Mouse (Mus musculus) layer of hippocampus, adult 8-10 months (tissue): ENCODE data around the gene Zmynd15. TPM values are rescaled to one million over a fixed set of nuclear protein-coding genes. Genes with fewer than 3 reads are reported as not detected.
"Not testable (repeated sequence)": the region's sequence is repeated elsewhere in the genome, so short reads cannot be mapped to it uniquely, and the experiment has no call there.

ENCODE experiments used
- DNase-seq, 2 experiments: peaks; one replicate each; pipeline ENCODE4 v3.0.0; 2022; ENCODE audit warnings: low spot score in 2 of 2
- total RNA-seq, 4 experiments: library from RNA; stranded (reverse); gene quantifications; 2 replicates each; pipeline ENCODE4 v1.2.4; 2022

Gene Zmynd15
- total RNA-seq, 4 experiments from 2014 or later = 0.45 to 2.0 (median 1.1) TPM

GRCm38 (mm10) chr11:70446756-70447155 is 12.5 kb upstream of the Zmynd15 start:
- DNase-seq = no peak

DNA sequence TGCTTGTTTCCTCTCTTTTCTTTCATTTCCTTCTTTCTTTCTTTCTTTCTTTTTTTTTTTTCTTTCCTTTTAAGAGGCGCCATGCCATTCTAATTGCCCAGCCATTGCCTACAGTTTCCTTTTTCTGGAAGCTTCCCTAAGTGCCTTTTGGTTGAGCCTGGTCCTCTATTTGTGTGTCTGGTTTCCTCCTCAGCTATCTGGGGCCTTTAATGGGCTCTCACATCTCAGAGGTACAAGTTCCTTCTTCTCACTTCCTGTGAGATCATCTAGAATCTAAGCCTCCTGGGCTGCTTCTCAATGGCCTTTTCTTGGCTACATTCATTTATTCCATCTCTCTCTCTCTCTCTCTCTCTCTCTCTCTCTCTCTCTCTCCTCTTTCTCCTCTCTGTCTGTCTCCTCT is 11.9 kb upstream of the Zmynd15 start:
- no peak for DNase-seq

DNA sequence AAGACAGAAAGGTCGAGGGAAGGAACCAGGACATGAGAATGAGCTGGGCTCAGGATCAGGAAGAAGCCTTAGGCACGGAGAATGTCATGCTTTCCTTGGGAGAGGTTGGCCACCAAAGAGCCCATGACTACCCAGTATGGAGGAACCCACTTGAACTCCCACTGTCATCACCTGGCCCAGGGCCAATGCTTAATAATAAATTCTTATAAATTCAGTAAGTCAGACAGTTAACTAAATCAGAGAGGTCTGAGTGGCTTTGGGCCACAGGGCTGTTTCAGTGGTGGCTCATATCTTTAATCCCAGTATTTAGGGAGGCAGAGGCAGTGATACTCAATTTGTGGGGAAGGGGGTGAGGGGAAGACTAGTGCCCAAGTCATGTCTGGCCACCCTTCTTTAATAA is 8.3 kb upstream of the Zmynd15 start:
- DNase-seq = no peak

- peak; percentile 91 to 95 for DNase-seq
Observed at GRCm38 (mm10) chr11:70451797-70452498, 7.3 kb upstream of the Zmynd15 start, which contains the start of gene Med11. Gene Med11 (plus strand): TSS chr11:70451919.

GRCm38 (mm10) chr11:70453261-70454044 is 5.8 kb upstream of the Zmynd15 start:
- DNase-seq = no peak

GRCm38 (mm10) chr11:70459601-70460101 is 418 bp downstream of the Zmynd15 start, which contains the start of gene Cxcl16:
Gene Cxcl16 (minus strand): TSS chr11:70459984.
- DNase-seq = no peak

GRCm38 (mm10) chr11:70463970-70464369 is 4.7 kb downstream of the Zmynd15 start:
- DNase-seq = no peak

DNA sequence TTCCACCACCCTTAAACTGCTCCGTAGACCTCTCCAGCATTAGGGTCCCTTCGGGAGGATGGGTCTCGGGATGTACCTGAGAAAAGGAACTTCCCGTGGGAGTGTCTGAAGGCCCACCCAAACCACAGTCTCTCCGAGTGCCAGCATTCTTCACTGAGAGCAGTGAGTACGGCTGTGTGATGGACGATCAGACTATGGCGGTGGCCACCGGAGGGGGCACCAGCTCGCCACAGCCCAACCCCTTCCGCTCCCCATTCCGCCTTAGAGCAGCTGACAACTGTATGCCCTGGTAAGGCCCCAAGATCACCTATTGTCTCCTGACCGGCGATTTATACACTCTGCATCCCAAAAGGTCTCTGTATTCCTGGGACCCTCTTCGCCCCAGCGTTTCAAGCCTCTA is 6.0 kb downstream of the Zmynd15 start:
- no peak for DNase-seq

DNA sequence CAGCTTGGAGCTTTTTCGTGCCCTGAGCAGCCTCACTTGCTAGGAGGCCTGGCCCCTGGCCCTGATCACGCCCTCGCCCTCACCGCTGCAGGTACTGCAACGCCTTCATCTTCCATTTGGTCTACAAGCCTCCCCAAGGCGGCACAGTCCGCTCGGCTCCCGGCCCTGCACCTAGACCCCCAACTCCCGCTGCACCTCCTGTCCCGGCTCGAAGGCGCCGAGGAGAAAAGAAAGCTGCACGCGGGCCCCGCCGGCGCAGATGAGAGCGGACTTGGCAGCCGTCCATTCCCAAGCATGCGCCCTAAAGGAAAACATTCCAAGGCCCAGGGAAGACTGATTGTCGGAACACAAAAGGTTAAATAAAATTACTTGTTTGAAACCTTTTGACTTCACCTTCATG is 6.6 kb downstream of the Zmynd15 start:
- DNase-seq = no peak

- DNase-seq = no peak
Observed at GRCm38 (mm10) chr11:70467902-70468619, 8.8 kb downstream of the Zmynd15 start.

GRCm38 (mm10) chr11:70469764-70470163 is 10.5 kb downstream of the Zmynd15 start:
- DNase-seq = no peak

- DNase-seq = no peak
Observed at GRCm38 (mm10) chr11:70472716-70473115, 13.5 kb downstream of the Zmynd15 start.

DNA sequence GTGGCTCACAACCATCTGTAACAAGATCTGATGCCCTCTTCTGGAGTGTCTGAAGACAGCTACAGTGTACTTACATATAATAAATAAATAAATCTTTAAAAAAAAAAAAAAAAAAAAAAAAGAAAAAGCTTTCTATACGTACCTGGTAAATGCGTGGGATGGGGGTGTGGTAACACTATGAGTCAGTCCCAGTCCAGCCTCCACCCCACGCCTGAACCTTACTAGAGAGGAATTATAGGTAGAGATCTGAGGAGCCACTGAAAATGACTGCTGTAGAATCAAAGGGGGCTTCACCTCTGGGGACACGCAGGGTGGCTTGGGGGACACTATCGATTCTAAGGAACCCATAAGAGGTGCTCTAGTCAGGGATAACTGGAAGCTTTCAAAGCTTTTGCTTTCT is 14.1 kb downstream of the Zmynd15 start:
- DNase-seq = not testable (repeated sequence)

- no peak for DNase-seq
Observed at GRCm38 (mm10) chr11:70474872-70475534, 15.8 kb downstream of the Zmynd15 start.

DNA sequence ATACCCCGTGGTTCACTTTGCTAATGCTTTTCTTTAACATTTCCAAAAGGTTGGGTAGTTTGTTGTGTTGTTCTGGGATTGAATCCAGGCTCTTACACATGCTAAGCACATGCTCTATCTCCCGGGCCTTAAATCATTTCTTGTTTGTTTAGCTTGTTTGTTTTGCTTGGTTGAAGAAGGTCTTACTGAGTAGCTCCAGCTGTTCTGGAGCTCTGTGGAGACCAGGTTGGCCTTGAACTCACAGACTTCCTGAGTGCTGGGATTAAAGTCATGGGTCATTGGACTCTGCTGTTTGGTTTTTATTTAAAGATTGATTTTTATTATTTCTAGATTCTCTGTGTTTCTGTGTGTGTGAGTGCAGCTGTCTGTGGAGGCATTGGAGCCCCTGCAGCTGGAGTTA is 26.3 kb downstream of the Zmynd15 start:
- no peak for DNase-seq

DNA sequence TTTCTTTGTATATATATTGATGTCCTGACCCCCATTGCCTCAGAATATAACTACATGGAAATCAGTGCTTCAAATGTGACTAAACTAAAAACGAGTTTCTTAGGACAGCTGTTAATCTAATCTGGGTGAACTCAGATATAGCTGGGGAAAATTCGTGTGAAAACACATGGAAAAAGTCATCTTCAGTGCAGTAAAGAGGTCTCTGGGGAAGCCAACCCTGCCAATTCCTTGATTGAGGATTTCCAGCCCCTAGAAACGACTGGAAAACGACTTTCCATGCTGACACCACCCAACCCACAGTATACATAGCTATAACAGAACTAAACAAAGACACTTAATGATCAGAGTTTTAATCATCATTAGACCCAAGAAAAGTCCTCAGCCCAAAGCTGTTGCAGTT is 28.6 kb downstream of the Zmynd15 start:
- DNase-seq = no peak

DNA sequence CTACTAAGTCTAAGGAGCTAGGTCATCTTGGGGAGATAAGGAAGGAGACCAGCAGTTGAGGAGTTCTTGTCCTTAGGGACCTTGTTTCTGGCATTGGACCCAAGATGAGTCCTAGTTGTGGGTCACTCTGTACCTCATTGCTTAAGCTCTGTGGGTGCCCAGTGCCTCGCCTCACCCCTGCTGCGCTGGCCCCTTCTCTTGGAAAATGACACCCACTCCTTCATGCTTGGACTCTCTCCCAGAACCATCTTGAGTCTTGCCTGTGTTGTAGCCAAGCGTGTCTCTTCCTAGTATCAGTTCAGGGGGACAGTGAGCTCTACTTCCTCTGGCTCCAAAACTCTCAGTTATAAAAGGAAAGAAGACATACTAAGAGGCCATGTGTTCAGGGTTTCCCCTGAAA is 29.9 kb downstream of the Zmynd15 start:
- DNase-seq = no peak

- DNase-seq = no peak
Observed at GRCm38 (mm10) chr11:70489684-70490083, 30.5 kb downstream of the Zmynd15 start.

DNA sequence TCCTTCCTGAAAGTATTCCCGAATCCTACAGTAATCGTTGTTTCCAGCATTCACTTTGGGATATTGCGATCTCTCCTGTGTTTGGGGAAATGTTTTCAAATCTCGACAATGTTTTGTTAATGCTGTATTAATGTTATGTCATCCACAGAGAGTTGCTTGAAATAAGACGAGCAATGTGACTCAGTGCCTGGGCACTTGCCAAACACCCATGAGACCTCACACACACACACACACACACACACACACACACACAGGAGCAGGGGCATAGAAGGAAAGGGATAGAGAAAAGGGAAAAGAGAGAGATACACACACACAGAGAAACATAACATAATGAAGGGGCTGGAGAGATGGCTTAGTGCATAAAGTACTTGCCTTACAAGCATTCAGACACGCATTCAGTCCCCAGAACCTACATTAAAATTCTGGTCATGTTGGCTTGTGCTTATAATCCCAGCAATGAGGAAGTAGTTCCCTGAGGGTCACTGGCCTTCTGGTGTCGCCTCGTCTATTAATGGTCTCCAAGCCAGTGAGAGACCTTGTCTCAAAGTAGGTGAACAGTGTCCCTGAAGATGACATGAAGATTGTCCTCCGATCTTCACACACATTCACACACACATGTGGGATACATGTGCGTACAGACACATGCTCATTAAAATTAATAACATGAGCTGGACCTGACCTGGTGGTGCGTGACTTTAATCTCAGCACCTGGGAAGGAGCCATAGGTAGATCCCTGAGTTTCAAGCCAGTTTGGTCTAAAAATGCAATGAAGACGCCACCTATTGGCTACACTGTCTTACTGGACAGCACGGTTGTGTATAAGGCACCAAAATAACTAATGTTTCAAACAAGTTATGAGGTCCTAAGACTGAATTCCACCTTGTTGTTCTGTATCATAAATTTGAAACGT is 40.6 kb downstream of the Zmynd15 start:
- no peak for DNase-seq

DNA sequence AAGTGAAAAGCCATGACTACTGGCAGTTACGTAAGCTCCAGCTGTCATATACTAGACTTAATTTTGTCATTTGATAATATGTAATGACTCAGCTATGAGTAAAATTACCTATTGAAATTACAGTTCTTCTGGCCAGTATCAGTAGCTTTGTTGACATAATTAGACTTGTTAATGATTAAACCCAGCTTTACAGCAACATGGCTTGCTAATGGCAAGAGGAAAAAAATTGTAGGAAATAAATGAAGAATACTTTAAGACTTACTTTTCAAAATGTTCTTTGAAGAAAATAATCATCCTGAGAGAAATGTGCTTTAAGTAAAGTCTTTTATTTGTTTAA is 41.2 kb downstream of the Zmynd15 start:
- DNase-seq = no peak
